Mouse (Mus musculus) liver, postnatal 0 days (tissue): ENCODE data around the gene Fermt1. TPM values are rescaled to one million over a fixed set of nuclear protein-coding genes. Genes with fewer than 3 reads are reported as not detected.

Experiments used
- ATAC-seq: fragments of 200-750 bp; cut with Nextera tagmentation; 2 replicates; pipeline ENCODE4 v1.8.0; 2017; ENCODE audit warnings: mild to moderate bottlenecking, moderate library complexity
- DNase-seq: peaks from one replicate; pipeline ENCODE4 v3.0.0-alpha.2; 2016
- H3K27ac ChIP-seq: fragments of 300-500 bp; sonication (generic); 2 replicates; pipeline ENCODE4 v1.5.1; 2014; ENCODE audit warnings: antibody characterized with exemption, moderate library complexity, mild to moderate bottlenecking, low read depth
- H3K27me3 ChIP-seq: fragments of 300-500 bp; sonication (generic); 2 replicates; pipeline ENCODE4 v1.6.1; 2014; ENCODE audit warnings: low read length, control low read depth, mixed read lengths; ENCODE audit not compliant: insufficient read depth
- H3K36me3 ChIP-seq: fragments of 300-500 bp; sonication (generic); replicated peaks from 2 replicates; pipeline ENCODE4 v1.6.1; 2014; ENCODE audit warnings: mild to moderate bottlenecking, control low read depth, low read length, moderate library complexity, mixed read lengths; ENCODE audit not compliant: insufficient read depth
- H3K4me1 ChIP-seq: fragments of 300-500 bp; sonication (generic); 2 replicates; pipeline ENCODE4 v1.6.1; 2014; ENCODE audit warnings: antibody characterized with exemption, mild to moderate bottlenecking, control low read depth; ENCODE audit not compliant: insufficient read depth
- H3K4me2 ChIP-seq: fragments of 300-500 bp; sonication (generic); 2 replicates; pipeline ENCODE4 v1.6.1; 2014; ENCODE audit warnings: low read depth, mild to moderate bottlenecking, low read length, moderate library complexity, mixed read lengths
- H3K4me3 ChIP-seq: fragments of 300-500 bp; sonication (generic); 2 replicates; pipeline ENCODE4 v1.5.1; 2014; ENCODE audit warnings: low read depth, low read length
- H3K9ac ChIP-seq: fragments of 300-500 bp; sonication (generic); replicated peaks from 2 replicates; pipeline ENCODE4 v1.6.1; 2014; ENCODE audit warnings: mild to moderate bottlenecking, moderate library complexity
- H3K9me3 ChIP-seq: fragments of 300-500 bp; sonication (generic); 2 replicates; pipeline ENCODE4 v1.6.1; 2016; ENCODE audit warnings: mild to moderate bottlenecking, control low read depth, low read length, mixed read lengths
- CTCF ChIP-seq: sonication (generic); IDR thresholded peaks from 2 replicates; pipeline ENCODE4 v1.5.1; 2016; ENCODE audit warnings: antibody characterized with exemption, low read depth
- EP300 ChIP-seq: IDR thresholded peaks from 2 replicates; pipeline ENCODE4 v1.6.1; 2016; ENCODE audit warnings: antibody characterized with exemption, low read depth, mild to moderate bottlenecking
- WGBS: fragments of 180-500 bp; shearing (Covaris S2); extraction: QIAGEN DNeasy Blood & Tissue Kit; methylation state at CpG from one replicate; pipeline ENCODE4 v1.1.7; 2014; ENCODE audit not compliant: insufficient replicate concordance; 5-methylcytosine and 5-hydroxymethylcytosine counted together
- polyA plus RNA-seq: library from polyadenylated mRNA; unstranded; fragments of >200 nt; fragmentation: Nextera tagmentation; extraction: Ambion mirVana; gene quantifications from 2 replicates; pipeline ENCODE4 v1.2.1, GENCODE M21; 2015

Fermt1 gene
- polyA plus RNA-seq, result 0.41 and 0.43 TPM in 2 replicates

DNA sequence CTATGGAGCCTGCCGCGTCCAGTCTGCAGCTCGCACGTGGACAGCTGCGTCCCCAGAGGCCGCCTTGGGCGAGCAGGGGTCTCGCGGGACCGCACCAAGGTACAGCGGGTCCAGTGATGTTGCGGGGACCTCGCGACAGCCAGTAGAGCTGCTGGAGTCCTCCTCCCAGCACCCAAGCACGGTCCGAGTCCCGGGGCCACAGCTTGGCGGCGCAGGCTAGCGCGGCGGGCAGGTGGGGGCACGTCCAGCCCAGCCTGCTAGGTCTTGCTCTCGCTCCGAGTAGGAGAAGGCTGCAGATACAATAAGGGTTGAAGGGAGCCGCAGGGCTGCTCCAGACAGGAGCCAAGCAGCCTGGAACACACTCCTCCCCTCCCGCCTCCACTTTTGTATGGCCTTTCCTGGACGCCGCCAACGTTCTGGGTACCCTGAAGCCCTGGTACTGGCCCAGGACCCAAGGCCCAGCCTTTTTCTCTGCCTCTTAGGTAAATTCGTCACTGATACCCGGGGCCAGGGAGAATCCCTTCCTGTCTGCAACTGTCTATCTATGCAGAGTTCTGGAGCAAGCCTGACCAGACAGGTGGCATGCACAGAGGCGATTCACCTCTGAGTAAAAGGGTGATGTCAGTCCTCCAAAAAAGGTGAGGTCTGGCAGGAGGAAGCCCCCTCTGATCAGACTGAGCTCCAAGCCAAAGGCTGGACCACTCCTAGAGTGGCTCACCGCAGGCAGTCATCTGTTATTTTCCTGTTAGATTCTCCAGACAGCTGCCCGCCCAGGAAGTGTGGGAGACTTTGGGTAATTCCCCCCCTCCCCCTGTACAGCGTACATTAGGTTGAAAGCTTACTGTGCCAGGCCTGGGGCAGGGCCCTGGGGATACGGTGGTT is at the start of gene Fermt1:
Fermt1 (minus strand) TSS at position 581 of the 882 bp plus-strand sequence.
- DNase-seq (no peak), ATAC-seq (peak; percentile 44; the same call in 1 of the 2 replicates)
- H3K9me3 ChIP-seq, result no peaks in the 10 kb centered on the region
- no peak within 1 kb of the TSS for H3K27ac ChIP-seq
- WGBS, result 3% methylated on average over 37 of the region's 37 CpGs
- peaks cover 46% of the 10 kb centered on the region for H3K27me3 ChIP-seq
- peak within 1 kb of the TSS; percentile 51 for H3K4me2 ChIP-seq
- H3K9ac ChIP-seq, result no peak within 1 kb of the TSS
- no peaks in the 10 kb centered on the region for H3K36me3 ChIP-seq
- H3K4me3 ChIP-seq, result peak within 1 kb of the TSS; percentile 25
- TF ChIP-seq EP300, result no peak
- no peak for TF ChIP-seq CTCF
- no peaks in the 10 kb centered on the region for H3K4me1 ChIP-seq

DNA sequence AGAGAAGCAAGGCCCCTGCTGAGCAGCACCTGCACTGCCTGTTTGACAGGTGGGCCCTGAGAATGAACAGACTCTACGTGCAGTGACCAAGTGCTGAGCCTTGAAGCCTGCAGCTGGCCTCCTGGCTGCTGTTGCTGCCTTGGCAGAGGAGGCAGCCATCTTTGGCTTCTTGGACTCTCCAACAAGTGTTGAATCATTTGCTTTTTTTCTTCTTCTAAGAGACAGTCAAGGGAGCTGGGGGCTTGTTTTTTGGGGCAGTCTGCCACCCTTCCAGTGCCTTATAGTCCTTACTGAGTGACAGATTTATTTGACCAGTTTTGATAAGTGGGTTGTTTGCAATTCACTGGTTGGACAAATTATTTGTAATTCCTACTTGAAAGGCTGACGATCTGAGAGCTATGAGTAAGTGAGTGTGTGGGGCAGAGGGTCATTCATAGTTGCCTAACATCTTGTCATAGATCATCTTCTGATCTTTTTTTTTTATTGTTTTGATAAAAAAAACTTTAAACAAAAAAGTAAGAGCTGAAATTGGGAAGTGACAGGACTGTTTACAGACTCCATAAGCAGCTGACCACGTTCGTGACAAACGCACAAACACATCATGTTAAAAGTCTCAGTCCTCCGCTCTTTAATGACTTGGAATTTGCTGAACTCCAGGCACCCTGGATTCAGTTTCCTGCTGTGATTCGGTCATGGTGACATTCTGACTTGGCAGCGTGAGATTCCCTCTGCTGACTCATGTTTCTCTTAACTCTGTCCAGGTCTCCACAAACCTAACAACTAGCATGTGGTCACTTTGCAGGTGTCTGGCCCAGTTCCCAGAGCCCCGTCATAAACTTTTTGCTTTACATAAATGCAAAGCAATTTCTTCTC is 47.2 kb upstream of the Fermt1 start:
- DNase-seq (no peak), ATAC-seq (no peak)
- 66% methylated on average over 9 of the region's 9 CpGs for WGBS
- Histone ChIP-seq H3K9ac (no peak overlapping the region), H3K9me3 (no peaks in the 10 kb centered on the region), H3K36me3 (no peaks in the 10 kb centered on the region), H3K4me1 (no peaks in the 10 kb centered on the region), H3K27ac (no peak overlapping the region), H3K4me2 (no peak overlapping the region), H3K4me3 (no peak overlapping the region), H3K27me3 (no peaks in the 10 kb centered on the region)
- no peak for TF ChIP-seq EP300
- no peak for TF ChIP-seq CTCF

DNA sequence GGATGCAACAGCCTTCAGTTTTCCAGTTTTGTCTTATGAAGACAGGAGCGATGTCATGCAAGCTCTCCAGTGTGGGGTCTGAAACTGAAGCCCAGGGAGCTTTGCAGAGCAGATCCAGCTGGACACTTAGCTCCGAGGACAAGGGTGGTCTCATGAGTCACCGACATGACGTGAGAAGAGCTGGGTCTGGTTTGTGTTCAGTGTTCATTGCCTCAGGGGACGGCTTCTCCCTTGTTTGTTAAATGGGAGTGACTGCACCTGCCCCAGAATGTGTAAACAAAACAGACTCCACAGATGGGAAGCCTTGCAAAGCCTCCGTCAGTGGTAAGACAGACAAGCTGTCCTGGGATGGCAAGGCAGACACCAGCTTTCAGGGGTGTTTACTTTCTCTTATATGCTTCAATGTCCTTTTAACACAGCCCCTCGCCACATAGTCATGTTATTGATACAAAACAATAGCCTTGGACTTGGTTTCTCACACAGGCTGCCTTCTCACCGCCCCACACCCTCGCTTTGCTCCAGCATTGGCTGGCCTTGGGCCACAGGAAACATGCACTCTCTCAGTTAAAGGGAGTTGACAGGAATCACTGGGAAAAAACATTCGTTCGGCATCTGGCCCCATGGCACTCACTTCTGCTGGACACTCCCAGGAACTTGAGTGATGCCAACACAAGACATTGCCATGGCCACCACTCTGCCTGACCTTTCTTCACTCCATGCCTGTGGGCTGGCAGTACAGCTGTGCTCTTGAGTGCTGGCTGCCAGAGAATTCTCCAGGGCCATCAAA is 44.3 kb upstream of the Fermt1 start:
- H3K9ac ChIP-seq, result no peak overlapping the region
- H3K36me3 ChIP-seq, result no peaks in the 10 kb centered on the region
- DNase-seq, result no peak
- no peaks in the 10 kb centered on the region for H3K4me1 ChIP-seq
- H3K27ac ChIP-seq, result no peak overlapping the region
- H3K9me3 ChIP-seq, result no peaks in the 10 kb centered on the region
- H3K27me3 ChIP-seq, result no peaks in the 10 kb centered on the region
- ATAC-seq, result no peak
- no peak for TF ChIP-seq EP300
- no peak for TF ChIP-seq CTCF
- H3K4me2 ChIP-seq, result no peak overlapping the region
- 56% methylated on average over 11 of the region's 11 CpGs for WGBS
- no peak overlapping the region for H3K4me3 ChIP-seq

DNA sequence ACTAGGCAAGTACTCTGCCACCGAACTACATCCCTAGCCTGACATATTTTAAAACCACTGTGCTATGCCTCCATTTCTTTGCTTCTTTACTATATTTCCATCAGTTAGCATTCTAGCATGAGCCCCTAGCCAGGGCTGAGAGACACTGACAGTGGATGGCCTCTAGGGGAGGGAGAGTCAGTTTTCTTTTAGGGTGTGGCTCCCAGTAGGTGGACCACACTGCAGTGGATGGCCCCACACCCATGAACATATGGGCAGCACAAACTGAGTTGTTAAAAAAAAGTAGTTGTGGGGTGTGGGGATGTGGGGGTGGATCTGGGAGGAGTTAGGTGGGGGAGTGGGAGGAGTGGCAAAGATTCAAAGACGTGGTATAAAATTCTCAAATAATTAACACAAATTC is 27.6 kb upstream of the Fermt1 start:
- TF ChIP-seq EP300, result no peak
- TF ChIP-seq CTCF, result no peak
- no peak overlapping the region for H3K4me3 ChIP-seq
- WGBS, result 70% methylated on average over 2 of the region's 2 CpGs
- no peaks in the 10 kb centered on the region for H3K27me3 ChIP-seq
- H3K4me2 ChIP-seq, result no peak overlapping the region
- H3K4me1 ChIP-seq, result no peaks in the 10 kb centered on the region
- H3K9me3 ChIP-seq, result no peaks in the 10 kb centered on the region
- H3K9ac ChIP-seq, result no peak overlapping the region
- H3K36me3 ChIP-seq, result no peaks in the 10 kb centered on the region
- no peak for DNase-seq
- ATAC-seq, result no peak
- no peak overlapping the region for H3K27ac ChIP-seq

DNA sequence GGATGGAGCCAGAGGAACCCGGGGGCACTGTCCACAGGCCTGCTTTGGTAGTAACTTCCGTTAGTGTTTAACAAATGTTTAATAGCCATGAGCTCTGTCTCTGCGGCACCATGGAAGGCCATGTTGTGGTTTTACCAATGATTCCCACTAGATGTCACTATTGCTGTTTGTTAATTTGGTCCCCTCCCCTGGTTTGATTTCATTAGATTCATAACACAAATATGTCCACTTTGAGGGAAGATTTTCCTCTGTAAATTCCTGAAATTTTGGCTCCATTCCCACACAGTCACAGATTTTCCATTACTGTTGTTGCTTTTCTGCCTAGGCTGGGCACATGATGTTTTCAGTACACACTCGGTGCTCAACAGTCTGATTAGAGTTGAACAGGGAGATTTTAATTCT is 25.1 kb upstream of the Fermt1 start:
- DNase-seq, result no peak
- WGBS, result 22% methylated on average over 4 of the region's 4 CpGs
- TF ChIP-seq EP300 (no peak), CTCF (peak; percentile 53)
- ATAC-seq, result no peak
- no peak overlapping the region for H3K9ac ChIP-seq
- H3K4me3 ChIP-seq, result no peak overlapping the region
- H3K9me3 ChIP-seq, result no peaks in the 10 kb centered on the region
- no peaks in the 10 kb centered on the region for H3K4me1 ChIP-seq
- no peaks in the 10 kb centered on the region for H3K36me3 ChIP-seq
- no peak overlapping the region for H3K27ac ChIP-seq
- no peaks in the 10 kb centered on the region for H3K27me3 ChIP-seq
- H3K4me2 ChIP-seq, result no peak overlapping the region

DNA sequence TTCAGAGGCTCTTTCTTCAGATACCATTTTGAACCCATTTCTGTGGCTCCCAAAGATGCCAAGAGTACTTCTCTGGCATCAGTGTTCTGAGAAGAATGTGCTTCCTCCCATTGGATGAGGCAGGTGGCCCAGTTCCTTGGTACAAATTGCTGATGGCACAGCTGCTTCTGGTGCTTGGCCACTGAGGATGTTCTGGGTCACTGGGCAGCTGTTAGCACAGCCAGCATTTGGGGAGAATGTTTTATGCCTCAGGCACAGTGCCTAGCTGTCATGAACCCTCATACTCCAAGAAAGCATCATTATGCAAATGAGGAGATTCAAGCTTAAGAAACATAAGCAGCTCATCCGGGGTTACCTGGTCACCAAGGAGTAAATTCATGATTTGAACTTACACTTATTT is 12.1 kb upstream of the Fermt1 start:
- Histone ChIP-seq H3K27ac (no peak overlapping the region), H3K36me3 (no peaks in the 10 kb centered on the region), H3K27me3 (no peaks in the 10 kb centered on the region), H3K9ac (no peak overlapping the region), H3K4me1 (no peaks in the 10 kb centered on the region), H3K4me2 (no peak overlapping the region), H3K4me3 (no peak overlapping the region), H3K9me3 (no peaks in the 10 kb centered on the region)
- TF ChIP-seq CTCF (no peak), EP300 (no peak)
- no peak for ATAC-seq
- WGBS, result 71% methylated on average over 1 of the region's 1 CpGs
- no peak for DNase-seq
